Mouse (Mus musculus) G1E (cell line): ENCODE measurements at regions not wholly inside any gene's neighbourhood (a gene's known extent, or its start where the extent isn't known, plus 50 kb on each side); places are given as distances from the start of the nearest gene placed in this dataset.

ENCODE experiments used
- CTCF ChIP-seq: IDR thresholded peaks from 2 replicates; pipeline ENCODE4 v1.5.1; 2012; ENCODE audit warnings: low read depth, low read length, inconsistent platforms, mixed read lengths
- POLR2AphosphoS5 ChIP-seq: IDR thresholded peaks from 2 replicates; pipeline ENCODE4 v1.6.1; 2012; ENCODE audit warnings: low read depth, low read length, inconsistent platforms; ENCODE audit not compliant: insufficient replicate concordance
- TAL1 ChIP-seq: conservative IDR thresholded peaks from 2 replicates; pipeline ENCODE4 v1.6.1; 2012; ENCODE audit warnings: low read depth, low read length, inconsistent platforms, mixed read lengths

DNA sequence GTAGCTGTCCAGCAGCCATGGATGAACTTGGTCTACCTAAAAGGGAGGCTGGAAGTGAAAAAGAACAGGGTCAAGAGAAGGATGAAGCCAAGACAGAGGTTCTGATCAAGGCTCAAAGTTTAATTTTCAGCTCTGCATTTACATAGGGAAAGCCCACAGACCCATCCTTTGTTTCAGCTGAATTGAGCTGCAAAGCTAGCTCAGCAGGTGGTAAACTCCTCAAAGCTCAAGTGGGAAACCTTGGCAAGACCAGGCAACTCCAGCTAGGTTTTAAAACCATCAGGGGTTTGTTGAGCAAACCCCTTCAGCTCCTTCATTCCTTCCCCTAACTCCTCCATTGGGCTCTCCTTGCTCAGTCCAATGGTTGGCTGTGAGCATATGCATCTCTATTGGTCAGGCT lies 108.8 kb upstream of the Nat3 start:
- no peak for TF ChIP-seq CTCF
- no peak for TF ChIP-seq POLR2AphosphoS5
- no peak for TF ChIP-seq TAL1
